Mouse (Mus musculus) intestine, embryonic 16.5 days (tissue): ENCODE data around the gene Tfip11. TPM values are rescaled to one million over a fixed set of nuclear protein-coding genes. Genes with fewer than 3 reads are reported as not detected.

Experiments
- ATAC-seq: fragments of 200-750 bp; cut with Nextera tagmentation; 2 replicates; pipeline ENCODE4 v1.8.0; 2017; ENCODE audit warnings: moderate TSS enrichment, moderate library complexity
- H3K27ac ChIP-seq: fragments of 300-500 bp; sonication (generic); 2 replicates; pipeline ENCODE4 v1.5.1; 2014; ENCODE audit warnings: mild to moderate bottlenecking, low read length
- H3K27me3 ChIP-seq: fragments of 300-500 bp; sonication (generic); replicated peaks from 2 replicates; pipeline ENCODE4 v1.6.1; 2014; ENCODE audit warnings: low read length, control low read depth, mixed read lengths; ENCODE audit not compliant: control insufficient read depth, insufficient read depth
- H3K36me3 ChIP-seq: fragments of 300-500 bp; sonication (generic); 2 replicates; pipeline ENCODE4 v1.6.1; 2014; ENCODE audit warnings: low read length, control low read depth; ENCODE audit not compliant: control insufficient read depth, insufficient read depth
- H3K4me1 ChIP-seq: fragments of 300-500 bp; sonication (generic); 2 replicates; pipeline ENCODE4 v1.6.1; 2014; ENCODE audit warnings: low read length, control low read depth, mixed read lengths; ENCODE audit not compliant: control insufficient read depth, insufficient read depth
- H3K4me2 ChIP-seq: fragments of 300-500 bp; sonication (generic); 2 replicates; pipeline ENCODE4 v1.6.1; 2014; ENCODE audit warnings: low read depth, low read length, control low read depth
- H3K4me3 ChIP-seq: fragments of 300-500 bp; sonication (generic); 2 replicates; pipeline ENCODE4 v1.5.1; 2014; ENCODE audit warnings: mild to moderate bottlenecking, low read length
- H3K9ac ChIP-seq: fragments of 300-500 bp; sonication (generic); 2 replicates; pipeline ENCODE4 v1.6.1; 2014; ENCODE audit warnings: low read depth, low read length
- H3K9me3 ChIP-seq: fragments of 300-500 bp; sonication (generic); 2 replicates; pipeline ENCODE4 v1.6.1; 2016; ENCODE audit warnings: low read length, control low read depth; ENCODE audit not compliant: control insufficient read depth
- WGBS: fragments of 180-500 bp; shearing (Covaris S2); extraction: QIAGEN DNeasy Blood & Tissue Kit; methylation state at CpG from one replicate; pipeline ENCODE4 v1.1.7; 2014; 5-methylcytosine and 5-hydroxymethylcytosine counted together
- polyA plus RNA-seq: library from polyadenylated mRNA; unstranded; fragments of >200 nt; fragmentation: Nextera tagmentation; extraction: Ambion mirVana; gene quantifications from 2 replicates; pipeline ENCODE4 v1.2.1, GENCODE M21; 2015

The Tfip11 gene
- polyA plus RNA-seq, result 26.6 and 26.8 TPM in 2 replicates

DNA sequence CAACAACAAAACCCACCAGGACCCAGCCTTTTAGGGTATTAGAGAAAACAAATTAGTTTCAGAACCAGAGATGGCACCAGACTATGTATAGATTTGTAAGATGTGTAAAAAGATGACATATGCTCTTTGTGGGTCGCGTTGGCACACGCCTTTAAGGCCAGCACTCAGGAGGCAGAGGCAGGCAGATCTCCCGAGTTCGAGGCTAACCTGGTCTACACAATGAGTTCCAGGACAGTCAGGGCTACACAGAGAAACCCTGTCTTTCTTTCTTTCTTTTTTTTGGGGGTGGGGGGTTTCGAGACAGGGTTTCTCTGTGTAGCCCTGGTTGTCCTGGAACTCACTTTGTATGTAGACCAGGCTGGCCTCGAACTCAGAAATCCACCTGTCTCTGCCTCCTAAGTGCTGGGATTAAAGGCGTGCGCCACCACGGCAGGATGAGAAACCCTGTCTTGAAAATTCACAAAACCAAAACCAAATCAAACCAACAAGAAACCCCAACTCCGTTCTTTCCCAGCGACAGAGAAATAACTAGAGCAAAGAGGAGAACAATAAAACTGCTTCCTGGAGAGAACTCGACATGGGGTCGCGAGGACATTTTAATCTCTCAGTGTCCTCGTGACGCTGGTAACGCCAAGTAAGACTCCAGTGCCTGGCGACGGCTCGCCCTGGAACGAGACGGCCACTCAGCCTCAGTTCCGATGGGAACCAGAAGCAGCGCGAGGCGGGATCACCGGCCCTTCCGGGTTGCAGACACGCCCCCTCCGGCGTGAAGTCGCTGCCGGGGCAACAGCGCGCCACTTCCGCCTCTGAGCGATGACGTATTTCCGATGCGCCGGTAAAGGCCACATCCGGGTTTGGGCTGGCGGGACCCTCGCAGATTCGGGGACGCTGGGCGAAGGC is at the start of gene Tfip11:
TSS of gene Tfip11 (plus strand) at position 813 of the 900 bp plus-strand sequence.
- Histone ChIP-seq H3K27ac (peak within 1 kb of the TSS; percentile 82), H3K4me3 (peak within 1 kb of the TSS; percentile 94), H3K27me3 (no peaks in the 10 kb centered on the region), H3K4me2 (peak within 1 kb of the TSS; percentile 70), H3K9me3 (no peaks in the 10 kb centered on the region), H3K4me1 (peaks cover 9% of the 10 kb centered on the region; the same call in 1 of the 2 replicates), H3K36me3 (peaks cover 3% of the 10 kb centered on the region; the same call in 1 of the 2 replicates), H3K9ac (peak within 1 kb of the TSS; percentile 90)
- 8% methylated on average over 48 of the region's 48 CpGs for WGBS
- peak; percentile 83 for ATAC-seq

DNA sequence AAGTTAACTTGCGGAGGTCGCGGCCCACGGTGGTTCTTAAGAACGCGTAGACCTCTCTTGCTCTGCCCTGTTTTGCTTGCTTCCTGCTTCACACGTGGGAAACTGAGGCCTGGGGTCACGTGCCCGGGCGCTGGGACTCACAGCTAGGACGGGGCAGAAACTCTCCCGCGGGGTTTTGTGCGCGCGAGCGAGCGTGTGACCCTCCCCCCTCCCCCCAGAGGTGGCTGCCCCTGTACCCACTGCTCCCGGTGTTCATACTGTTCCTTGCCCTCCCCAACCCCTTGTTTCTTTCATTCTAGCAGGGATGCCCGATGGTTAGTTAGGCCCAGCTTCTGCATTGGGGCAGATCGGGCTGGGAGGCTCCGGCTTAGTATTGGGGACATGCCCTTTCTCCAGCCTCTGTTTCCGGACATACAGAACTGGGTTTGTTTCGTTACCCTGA is 49.2 kb upstream of the Tfip11 start:
- no peaks in the 10 kb centered on the region for H3K27me3 ChIP-seq
- under 1% methylated on average over 23 of the region's 24 CpGs for WGBS

DNA sequence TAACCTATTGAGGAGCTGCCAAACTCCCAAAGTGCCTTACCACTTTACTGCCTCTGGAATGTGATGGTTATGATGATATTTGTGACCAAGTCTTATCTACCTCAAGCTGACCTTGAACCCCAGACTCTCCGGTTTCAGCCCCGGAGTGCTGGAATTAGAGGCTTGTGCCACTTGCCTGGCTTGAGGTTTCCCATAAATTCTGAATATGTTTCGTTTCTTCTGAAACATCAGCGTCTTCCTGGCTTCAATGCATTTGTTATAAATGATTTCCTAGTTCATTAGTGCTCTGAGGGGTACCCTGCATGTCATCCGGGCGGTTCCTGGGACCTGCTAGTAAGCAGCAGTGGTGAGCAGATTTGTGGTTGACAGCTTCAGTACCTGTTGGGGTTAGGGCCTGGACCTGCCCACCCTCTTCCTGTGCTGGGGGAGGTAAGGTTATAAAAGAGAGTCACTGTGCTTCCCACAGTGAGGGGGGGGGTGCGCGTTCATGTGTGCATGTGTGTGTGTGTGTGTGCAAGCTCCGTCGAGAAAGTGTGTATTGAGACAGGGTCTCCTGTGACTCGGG is 48.2 kb upstream of the Tfip11 start:
- Histone ChIP-seq H3K27ac (no peak overlapping the region), H3K9ac (0 out of 2 replicates have a peak overlapping the region, but pooled peaks have one; percentile 21), H3K27me3 (no peaks in the 10 kb centered on the region), H3K36me3 (no peaks in the 10 kb centered on the region), H3K9me3 (no peaks in the 10 kb centered on the region), H3K4me3 (peak overlapping the region; percentile 87), H3K4me2 (peak overlapping the region; percentile 85), H3K4me1 (peaks cover 37% of the 10 kb centered on the region)
- WGBS, result 71% methylated on average over 11 of the region's 11 CpGs
- ATAC-seq, result no peak

More for the DNA sequence above, 49.2 kb upstream of the Tfip11 start:
- Histone ChIP-seq H3K36me3 (no peaks in the 10 kb centered on the region), H3K4me3 (peak overlapping the region; percentile 87), H3K9ac (peak overlapping the region; percentile 87), H3K27ac (peak overlapping the region; percentile 76), H3K4me1 (peaks cover 37% of the 10 kb centered on the region), H3K9me3 (no peaks in the 10 kb centered on the region), H3K4me2 (peak overlapping the region; percentile 85)
- no peak; the same call in 1 of the 2 replicates for ATAC-seq

DNA sequence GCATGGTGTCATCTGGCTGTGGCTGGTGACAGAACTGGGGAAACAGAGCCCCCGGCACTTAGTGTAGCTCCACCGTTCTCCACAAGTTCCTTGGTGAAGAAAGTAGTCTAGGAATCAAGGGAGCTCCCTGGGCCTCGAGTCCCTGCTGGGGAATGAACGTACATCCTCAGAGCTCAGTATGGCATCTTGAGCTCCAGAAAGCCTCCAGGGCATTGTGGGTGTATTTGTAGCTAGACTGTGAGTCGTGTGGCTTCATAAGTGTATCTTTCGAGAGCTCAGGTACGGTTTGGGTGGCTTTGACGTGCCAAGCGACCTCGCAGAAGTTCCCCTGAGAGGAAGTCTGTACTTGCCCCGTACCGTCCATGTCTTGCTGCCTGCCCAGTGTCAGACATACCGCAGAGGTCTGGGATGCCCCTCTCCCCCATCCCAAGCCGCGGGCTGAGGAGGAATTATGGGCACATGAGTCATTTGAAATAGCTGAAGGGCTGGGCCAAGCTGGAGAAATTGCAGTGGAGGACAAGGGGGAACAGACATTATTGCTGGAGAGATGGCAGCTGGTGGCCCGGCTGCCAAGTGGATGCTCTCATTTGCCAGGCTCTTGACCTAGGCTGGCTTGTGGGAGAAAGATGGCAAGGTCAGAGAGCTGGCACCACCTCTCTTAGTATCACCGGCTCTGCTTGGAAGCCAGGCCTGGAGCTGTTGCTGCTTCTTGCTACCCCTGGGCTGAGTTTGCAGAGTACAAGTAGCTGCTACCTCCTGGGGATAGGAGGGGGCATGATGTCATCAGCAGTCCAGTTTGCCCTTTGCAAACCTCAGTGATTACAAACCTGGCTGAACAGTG is 46.8 kb upstream of the Tfip11 start:
- Histone ChIP-seq H3K9me3 (no peaks in the 10 kb centered on the region), H3K27ac (peak overlapping the region; percentile 49), H3K36me3 (no peaks in the 10 kb centered on the region), H3K9ac (peak overlapping the region; percentile 33; the same call in 1 of the 2 replicates), H3K4me2 (0 out of 2 replicates have a peak overlapping the region, but pooled peaks have one; percentile 2), H3K4me1 (peaks cover 37% of the 10 kb centered on the region), H3K4me3 (0 out of 2 replicates have a peak overlapping the region, but pooled peaks have one; percentile 9), H3K27me3 (no peaks in the 10 kb centered on the region)
- no peak for ATAC-seq
- WGBS, result 80% methylated on average over 17 of the region's 17 CpGs

DNA sequence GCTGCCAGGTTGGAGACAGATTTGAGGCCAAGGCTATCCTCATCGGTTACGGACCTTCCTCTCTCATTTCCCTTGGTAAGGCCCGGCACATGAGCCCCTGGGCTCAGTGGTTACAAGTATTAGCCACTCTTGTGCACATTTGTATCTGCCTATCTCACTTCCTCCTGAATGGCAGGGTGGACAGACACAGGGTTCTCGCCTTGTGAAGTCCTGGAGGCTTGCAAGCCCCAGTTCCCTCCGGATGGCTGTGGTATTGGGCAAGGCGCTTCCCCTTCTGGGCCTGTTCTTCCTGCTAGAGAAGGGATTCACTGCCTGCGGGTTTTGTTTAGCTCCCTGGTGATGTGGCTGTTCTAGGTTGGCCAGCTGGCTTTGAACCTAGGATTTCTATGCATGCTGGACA is 46.0 kb upstream of the Tfip11 start:
- Histone ChIP-seq H3K36me3 (no peaks in the 10 kb centered on the region), H3K4me3 (no peak overlapping the region), H3K27me3 (no peaks in the 10 kb centered on the region), H3K4me2 (no peak overlapping the region), H3K4me1 (peaks cover 37% of the 10 kb centered on the region), H3K27ac (peak overlapping the region; percentile 49), H3K9me3 (no peaks in the 10 kb centered on the region), H3K9ac (peak overlapping the region; percentile 42)
- WGBS, result 81% methylated on average over 7 of the region's 7 CpGs
- ATAC-seq, result no peak

DNA sequence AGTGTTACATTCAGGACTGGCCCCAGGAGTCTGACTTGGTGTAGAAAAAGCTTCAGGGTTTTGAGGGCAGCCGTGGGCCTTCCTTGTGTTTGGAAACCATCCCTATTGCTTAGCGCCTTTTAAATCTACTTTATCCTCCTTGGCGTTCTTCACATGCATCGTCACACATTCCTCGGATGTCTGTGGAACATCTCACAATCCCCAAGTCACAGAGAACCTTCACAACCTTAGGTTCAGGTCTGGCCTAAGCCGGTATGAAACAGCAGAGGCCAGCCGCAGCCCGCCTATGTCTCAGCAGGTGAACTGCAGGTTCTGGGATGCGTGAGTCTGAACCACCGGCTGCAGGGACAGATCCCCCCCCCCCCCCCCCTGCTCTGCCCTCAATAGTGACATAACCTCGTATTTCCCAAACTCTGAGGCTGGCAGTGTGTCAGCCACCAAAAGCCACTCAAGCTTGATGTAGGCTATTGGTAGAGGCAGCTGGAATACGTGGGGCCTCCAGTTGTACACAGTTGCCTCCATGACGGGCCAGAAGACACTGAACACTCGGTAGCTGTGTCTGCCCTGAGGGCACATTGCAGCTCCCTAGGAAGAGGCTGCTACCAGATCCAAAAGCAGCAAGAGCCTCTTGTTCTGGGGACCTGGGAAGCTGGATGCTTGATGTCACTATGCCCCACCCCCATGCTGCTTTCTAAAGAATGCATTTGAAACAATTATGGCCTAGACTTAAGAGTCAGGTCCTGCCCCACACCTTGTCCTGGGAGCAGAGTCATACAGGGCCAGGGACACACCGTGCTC is 45.1 kb upstream of the Tfip11 start:
- ATAC-seq, result no peak
- H3K27ac ChIP-seq, result peak overlapping the region; percentile 14; the same call in 1 of the 2 replicates
- 59% methylated on average over 15 of the region's 15 CpGs for WGBS
- H3K9me3 ChIP-seq, result no peaks in the 10 kb centered on the region
- no peaks in the 10 kb centered on the region for H3K36me3 ChIP-seq
- H3K4me1 ChIP-seq, result peaks cover 30% of the 10 kb centered on the region
- H3K4me3 ChIP-seq, result no peak overlapping the region
- H3K9ac ChIP-seq, result 0 out of 2 replicates have a peak overlapping the region, but pooled peaks have one; percentile 16
- H3K27me3 ChIP-seq, result no peaks in the 10 kb centered on the region
- no peak overlapping the region for H3K4me2 ChIP-seq

DNA sequence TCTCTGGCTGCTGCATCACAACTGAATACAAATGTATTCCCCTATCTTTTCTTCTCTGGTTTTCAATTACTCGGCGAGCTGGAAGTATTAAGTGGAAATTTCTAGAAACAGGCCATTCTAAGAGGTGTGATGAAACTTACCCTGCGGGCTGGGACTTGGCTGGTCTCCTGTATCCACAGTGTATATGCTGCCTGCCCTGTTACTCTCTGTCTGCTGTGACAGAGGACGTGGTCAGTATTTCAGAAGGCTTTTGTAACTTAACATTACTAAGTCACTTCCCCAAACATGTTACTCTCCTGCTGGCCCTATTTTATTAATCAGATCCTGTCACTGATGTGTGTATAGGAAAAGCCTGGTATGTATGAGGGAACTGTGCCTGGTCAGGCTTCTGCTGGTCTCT is 44.5 kb upstream of the Tfip11 start:
- H3K4me3 ChIP-seq, result no peak overlapping the region
- no peak overlapping the region for H3K4me2 ChIP-seq
- H3K9me3 ChIP-seq, result no peaks in the 10 kb centered on the region
- no peaks in the 10 kb centered on the region for H3K27me3 ChIP-seq
- no peaks in the 10 kb centered on the region for H3K36me3 ChIP-seq
- H3K4me1 ChIP-seq, result peaks cover 34% of the 10 kb centered on the region
- ATAC-seq, result no peak
- 79% methylated on average over 4 of the region's 4 CpGs for WGBS
- 0 out of 2 replicates have a peak overlapping the region, but pooled peaks have one; percentile 1 for H3K27ac ChIP-seq
- H3K9ac ChIP-seq, result 0 out of 2 replicates have a peak overlapping the region, but pooled peaks have one; percentile 16

DNA sequence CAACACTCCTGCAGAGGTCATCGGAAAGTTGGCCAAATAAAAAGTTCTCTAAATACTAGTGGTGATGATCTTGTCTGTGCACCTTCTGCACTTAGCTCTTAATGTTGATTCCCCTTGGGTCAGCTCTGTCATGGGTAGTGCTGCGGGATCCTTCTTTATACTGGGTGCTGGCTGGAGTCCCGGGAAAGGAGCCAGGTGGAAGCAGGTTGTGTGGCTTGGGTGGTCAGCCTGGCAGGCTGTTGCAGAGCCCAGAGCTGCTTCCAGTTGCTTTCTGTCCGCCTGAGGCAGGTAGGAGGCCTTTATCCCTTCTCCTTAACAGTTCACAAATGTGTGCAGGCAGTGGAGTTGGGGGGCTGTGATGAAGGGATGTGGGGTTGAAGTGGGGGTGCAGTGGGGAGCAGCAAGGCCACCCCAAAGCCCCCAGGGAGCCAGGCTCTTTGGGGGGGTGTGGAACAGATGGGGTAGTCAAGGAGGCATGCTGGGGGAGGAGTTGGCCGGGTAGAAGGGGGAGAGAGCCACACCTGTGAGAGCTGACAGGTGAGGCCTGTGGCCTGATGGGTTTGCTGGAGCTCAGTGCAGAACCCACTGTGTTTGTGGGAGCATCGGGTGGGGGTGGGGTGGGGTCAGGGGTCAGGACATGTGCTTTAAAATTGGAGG is 43.9 kb upstream of the Tfip11 start:
- no peaks in the 10 kb centered on the region for H3K27me3 ChIP-seq
- WGBS, result 56% methylated on average over 6 of the region's 6 CpGs
- no peak for ATAC-seq
- peak overlapping the region; percentile 1; the same call in 1 of the 2 replicates for H3K27ac ChIP-seq
- no peaks in the 10 kb centered on the region for H3K36me3 ChIP-seq
- no peak overlapping the region for H3K4me3 ChIP-seq
- peaks cover 40% of the 10 kb centered on the region for H3K4me1 ChIP-seq
- no peaks in the 10 kb centered on the region for H3K9me3 ChIP-seq
- no peak overlapping the region for H3K4me2 ChIP-seq
- H3K9ac ChIP-seq, result peak overlapping the region; percentile 0; the same call in 1 of the 2 replicates
